Mouse (Mus musculus): Measurements from ENCODE around the gene Dazap2.

DNA sequence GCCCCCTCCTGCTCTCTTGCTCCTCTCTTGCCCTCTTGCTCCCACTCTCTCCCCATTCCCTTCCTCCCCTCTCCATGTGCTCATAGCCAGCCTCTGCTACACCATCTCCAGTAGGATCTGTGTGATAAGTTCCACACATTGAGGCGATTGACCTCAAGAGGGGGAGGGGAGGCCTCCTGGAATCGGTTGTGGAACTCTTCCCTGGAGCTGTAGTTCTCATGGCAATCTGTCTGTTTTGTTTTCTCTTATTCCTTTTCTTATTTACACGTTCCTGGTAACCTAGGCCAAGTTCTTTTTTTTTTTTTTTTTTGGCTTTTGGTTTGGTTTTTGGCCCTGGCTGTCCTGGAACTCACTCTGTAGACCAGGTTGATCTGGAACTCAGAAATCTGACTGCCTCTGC is 13.5 kb upstream of the Dazap2 start:
- no peak for TF ChIP-seq CTCF (IDR thresholded peaks at IDR 0.05; ENCODE audit: low read depth)
- TF ChIP-seq EP300 (IDR thresholded peaks at IDR 0.05; ENCODE audit: low read depth) = no peak

Data from heart, postnatal 0 days (tissue).